Mouse (Mus musculus) heart, postnatal 25 days (tissue): ENCODE measurements around the gene Aifm1. TPM values are rescaled to one million over a fixed set of nuclear protein-coding genes. Genes with fewer than 3 reads are reported as not detected.

Source experiments
- DNase-seq: peaks from one replicate; pipeline ENCODE4 v3.0.0; 2022; ENCODE audit warnings: low spot score
- intact Hi-C: fragments of 180-260 bp; cut with DNase I; formaldehyde crosslinking; loops from one replicate; pipeline ENCODE4 v1.15.1; 2025
- total RNA-seq, 2 experiments: library from RNA; stranded (reverse); gene quantifications; 2 replicates each; pipeline ENCODE4 v1.2.3; 2021

Aifm1 gene
- total RNA-seq, 2 experiments from 2014 or later: 111 to 113 TPM

GRCm38 (mm10) chrX:48429100-48429499 lies 84.3 kb downstream of the Aifm1 start:
- intact Hi-C loops: no loop called here
- DNase-seq: no peak

- DNase-seq: no peak
- intact Hi-C loops: no loop called here
Measured at GRCm38 (mm10) chrX:48428642-48429041, 84.7 kb downstream of the Aifm1 start.

- intact Hi-C loops: no loop called here
- no peak for DNase-seq
Measured at GRCm38 (mm10) chrX:48428241-48428640, 85.1 kb downstream of the Aifm1 start.

- intact Hi-C loops: loop anchor here (2.0 kb wide), 1 partner anchor 30 kb away; no protein-coding TSS in a partner anchor
- DNase-seq: no peak
Measured at GRCm38 (mm10) chrX:48425280-48425679, 88.1 kb downstream of the Aifm1 start.

Other genes starting within 250 kb of the Aifm1 start
- 1 to 10 TPM; 5.3 to 7.6 TPM for gene Bcorl1, start 172.2 kb downstream of the Aifm1 start, total RNA-seq
- 1 to 10 TPM; 6.0 to 6.4 TPM for gene Elf4, start 50.4 kb downstream of the Aifm1 start, total RNA-seq
- gene Rab33a, start 5.7 kb upstream of the Aifm1 start, total RNA-seq: under 1 TPM in 1 of 2 experiments, not detected in 1; 0.45 TPM
- gene Zfp280c, start 80.9 kb upstream of the Aifm1 start, total RNA-seq: 1 to 10 TPM; 4.4 to 5.5 TPM
- 1 to 10 TPM; 1.4 to 3.1 TPM for gene Slc25a14, start 109.8 kb upstream of the Aifm1 start, total RNA-seq
- not detected for gene Gpr119, start 160.9 kb upstream of the Aifm1 start, total RNA-seq
- 1 to 10 TPM; 1.2 to 1.7 TPM for gene Rbmx2, start 181.4 kb upstream of the Aifm1 start, total RNA-seq